Mouse (Mus musculus) heart, embryonic 11.5 days (tissue): ENCODE results near the gene Lrrfip2. TPM values are rescaled to one million over a fixed set of nuclear protein-coding genes. Genes with fewer than 3 reads are reported as not detected.
A peak's percentile ranks its signal among the peaks of the same experiment; 100 is the strongest.

ENCODE experiments used
- ATAC-seq: fragments of 200-750 bp; cut with Nextera tagmentation; replicated peaks from 2 replicates; pipeline ENCODE4 v1.8.0; 2017; ENCODE audit warnings: moderate library complexity; ENCODE audit not compliant: insufficient number of reproducible peaks, low FRiP score, low TSS enrichment
- H3K27ac ChIP-seq: fragments of 300-500 bp; sonication (generic); 2 replicates; pipeline ENCODE4 v1.5.1; 2014; ENCODE audit warnings: mild to moderate bottlenecking, low read depth, low read length
- H3K27me3 ChIP-seq: fragments of 300-500 bp; sonication (generic); 2 replicates; pipeline ENCODE4 v1.6.1; 2014; ENCODE audit warnings: mild to moderate bottlenecking, low read length, mixed read lengths; ENCODE audit not compliant: control insufficient read depth, insufficient read depth
- H3K36me3 ChIP-seq: fragments of 300-500 bp; sonication (generic); 2 replicates; pipeline ENCODE4 v1.6.1; 2014; ENCODE audit warnings: mild to moderate bottlenecking, low read length, moderate library complexity, mixed read lengths; ENCODE audit not compliant: control insufficient read depth, insufficient read depth
- H3K4me1 ChIP-seq: fragments of 300-500 bp; sonication (generic); 2 replicates; pipeline ENCODE4 v1.6.1; 2014; ENCODE audit warnings: low read length; ENCODE audit not compliant: control insufficient read depth, insufficient read depth
- H3K4me2 ChIP-seq: fragments of 300-500 bp; sonication (generic); 2 replicates; pipeline ENCODE4 v1.6.1; 2014; ENCODE audit warnings: mild to moderate bottlenecking, moderate library complexity
- H3K4me3 ChIP-seq: fragments of 300-500 bp; sonication (generic); 2 replicates; pipeline ENCODE4 v1.5.1; 2014; ENCODE audit warnings: low read depth, low read length
- H3K9ac ChIP-seq: fragments of 300-500 bp; sonication (generic); 2 replicates; pipeline ENCODE4 v1.6.1; 2014; ENCODE audit warnings: mild to moderate bottlenecking, low read depth, low read length, moderate library complexity
- H3K9me3 ChIP-seq: fragments of 300-500 bp; sonication (generic); replicated peaks from 2 replicates; pipeline ENCODE4 v1.6.1; 2016; ENCODE audit warnings: low read length; ENCODE audit not compliant: control insufficient read depth
- WGBS: fragments of 180-500 bp; shearing (Covaris S2); extraction: QIAGEN DNeasy Blood & Tissue Kit; methylation state at CpG from one replicate; pipeline ENCODE4 v1.1.7; 2014; ENCODE audit not compliant: insufficient replicate concordance; 5-methylcytosine and 5-hydroxymethylcytosine counted together
- polyA plus RNA-seq: library from polyadenylated mRNA; unstranded; fragments of >200 nt; fragmentation: Nextera tagmentation; extraction: Ambion mirVana; gene quantifications from 2 replicates; pipeline ENCODE4 v1.2.1, GENCODE M21; 2014

Gene Lrrfip2
- polyA plus RNA-seq, 1 experiment from 2014 or later: 51.9 TPM

- H3K4me3 ChIP-seq: no peak overlapping the region
- no peaks in the 10 kb centered on the region for H3K36me3 ChIP-seq
- H3K9ac ChIP-seq: no peak overlapping the region
- H3K4me1 ChIP-seq: peaks cover 8% of the 10 kb centered on the region
- no peak for ATAC-seq
- 19% methylated on average over 3 of the region's 3 CpGs for WGBS
- peaks cover 8% of the 10 kb centered on the region; the same call in 1 of the 2 replicates for H3K27me3 ChIP-seq
- H3K9me3 ChIP-seq: no peaks in the 10 kb centered on the region
- H3K27ac ChIP-seq: no peak overlapping the region
- H3K4me2 ChIP-seq: no peak overlapping the region
Observed at GRCm38 (mm10) chr9:111086995-111087606, 30.3 kb upstream of the Lrrfip2 start.

- ATAC-seq: no peak
- H3K9ac ChIP-seq: no peak overlapping the region
- H3K4me2 ChIP-seq: peak overlapping the region; percentile 16
- no peaks in the 10 kb centered on the region for H3K9me3 ChIP-seq
- H3K4me1 ChIP-seq: peaks cover 7% of the 10 kb centered on the region
- peaks cover 8% of the 10 kb centered on the region; the same call in 1 of the 2 replicates for H3K27me3 ChIP-seq
- no peak overlapping the region for H3K27ac ChIP-seq
- H3K4me3 ChIP-seq: no peak overlapping the region
- WGBS: 5% methylated on average over 5 of the region's 5 CpGs
- H3K36me3 ChIP-seq: no peaks in the 10 kb centered on the region
Observed at GRCm38 (mm10) chr9:111087960-111088359, 29.4 kb upstream of the Lrrfip2 start.

GRCm38 (mm10) chr9:111088886-111089285, 28.5 kb upstream of the Lrrfip2 start:
- peaks cover 10% of the 10 kb centered on the region for H3K4me1 ChIP-seq
- no peaks in the 10 kb centered on the region for H3K9me3 ChIP-seq
- no peak overlapping the region for H3K4me3 ChIP-seq
- H3K27ac ChIP-seq: no peak overlapping the region
- no peak overlapping the region for H3K4me2 ChIP-seq
- WGBS: 36% methylated on average over 7 of the region's 7 CpGs
- no peak overlapping the region for H3K9ac ChIP-seq
- H3K27me3 ChIP-seq: peaks cover 8% of the 10 kb centered on the region; the same call in 1 of the 2 replicates
- H3K36me3 ChIP-seq: no peaks in the 10 kb centered on the region
- ATAC-seq: no peak

- Histone ChIP-seq H3K36me3 (no peaks in the 10 kb centered on the region), H3K9me3 (no peaks in the 10 kb centered on the region), H3K27me3 (peaks cover 8% of the 10 kb centered on the region; the same call in 1 of the 2 replicates), H3K9ac (no peak overlapping the region), H3K4me1 (peaks cover 18% of the 10 kb centered on the region), H3K4me2 (no peak overlapping the region), H3K4me3 (no peak overlapping the region), H3K27ac (no peak overlapping the region)
- WGBS: 66% methylated on average over 9 of the region's 9 CpGs
- no peak for ATAC-seq
Observed at GRCm38 (mm10) chr9:111092657-111093056, 24.7 kb upstream of the Lrrfip2 start.

- no peak overlapping the region for H3K27ac ChIP-seq
- no peaks in the 10 kb centered on the region for H3K36me3 ChIP-seq
- WGBS: 24% methylated on average over 5 of the region's 5 CpGs
- H3K4me1 ChIP-seq: peaks cover 14% of the 10 kb centered on the region; the same call in 1 of the 2 replicates
- no peak for ATAC-seq
- no peak overlapping the region for H3K4me2 ChIP-seq
- H3K9ac ChIP-seq: no peak overlapping the region
- H3K9me3 ChIP-seq: no peaks in the 10 kb centered on the region
- H3K4me3 ChIP-seq: no peak overlapping the region
- peaks cover 8% of the 10 kb centered on the region; the same call in 1 of the 2 replicates for H3K27me3 ChIP-seq
Observed at GRCm38 (mm10) chr9:111093094-111093493, 24.3 kb upstream of the Lrrfip2 start.

- WGBS: 73% methylated on average over 5 of the region's 5 CpGs
- H3K9ac ChIP-seq: no peak overlapping the region
- no peak overlapping the region for H3K4me2 ChIP-seq
- no peak overlapping the region for H3K27ac ChIP-seq
- H3K4me1 ChIP-seq: peaks cover 13% of the 10 kb centered on the region; the same call in 1 of the 2 replicates
- H3K4me3 ChIP-seq: no peak overlapping the region
- ATAC-seq: no peak
- no peaks in the 10 kb centered on the region for H3K36me3 ChIP-seq
- peaks cover 7% of the 10 kb centered on the region; the same call in 1 of the 2 replicates for H3K27me3 ChIP-seq
- no peaks in the 10 kb centered on the region for H3K9me3 ChIP-seq
Observed at GRCm38 (mm10) chr9:111094626-111095025, 22.8 kb upstream of the Lrrfip2 start.

- Histone ChIP-seq H3K27ac (no peak overlapping the region), H3K4me2 (no peak overlapping the region), H3K4me3 (no peak overlapping the region), H3K4me1 (peaks cover 13% of the 10 kb centered on the region; the same call in 1 of the 2 replicates), H3K36me3 (no peaks in the 10 kb centered on the region), H3K9me3 (no peaks in the 10 kb centered on the region), H3K27me3 (no peaks in the 10 kb centered on the region), H3K9ac (no peak overlapping the region)
- no peak for ATAC-seq
- 66% methylated on average over 7 of the region's 7 CpGs for WGBS
Observed at GRCm38 (mm10) chr9:111095710-111096109, 21.7 kb upstream of the Lrrfip2 start.

GRCm38 (mm10) chr9:111096419-111097326, 20.7 kb upstream of the Lrrfip2 start:
- no peaks in the 10 kb centered on the region for H3K9me3 ChIP-seq
- WGBS: 76% methylated on average over 16 of the region's 16 CpGs
- ATAC-seq: no peak
- no peaks in the 10 kb centered on the region for H3K36me3 ChIP-seq
- no peak overlapping the region for H3K4me2 ChIP-seq
- peaks cover 13% of the 10 kb centered on the region; the same call in 1 of the 2 replicates for H3K4me1 ChIP-seq
- H3K9ac ChIP-seq: no peak overlapping the region
- no peak overlapping the region for H3K27ac ChIP-seq
- no peaks in the 10 kb centered on the region for H3K27me3 ChIP-seq
- no peak overlapping the region for H3K4me3 ChIP-seq
